Mouse (Mus musculus) CD4-positive helper T cell, adult 2 months (primary cell): ENCODE measurements around the gene Cxcl1.

Experiments
- DNase-seq: peaks from one replicate; pipeline ENCODE4 v3.0.0-alpha.2; 2012; ENCODE audit warnings: low read depth, missing footprints, low spot score

Cxcl1 gene

GRCm38 (mm10) chr5:90888661-90889060, 2.4 kb upstream of the Cxcl1 start:
- DNase-seq, result no peak

- DNase-seq, result no peak
Observed at GRCm38 (mm10) chr5:90891464-90891813, 398 bp downstream of the Cxcl1 start.

GRCm38 (mm10) chr5:90894231-90894630, 3.2 kb downstream of the Cxcl1 start:
- DNase-seq, result no peak

- DNase-seq, result no peak
Observed at GRCm38 (mm10) chr5:90897429-90897828, 6.4 kb downstream of the Cxcl1 start.

- DNase-seq, result no peak
Observed at GRCm38 (mm10) chr5:90899308-90899707, 8.3 kb downstream of the Cxcl1 start.

GRCm38 (mm10) chr5:90900147-90900546, 9.1 kb downstream of the Cxcl1 start:
- no peak for DNase-seq

GRCm38 (mm10) chr5:90900688-90901087, 9.6 kb downstream of the Cxcl1 start:
- no peak for DNase-seq

GRCm38 (mm10) chr5:90902380-90903260, 11.6 kb downstream of the Cxcl1 start:
- DNase-seq, result peak; percentile 14

- no peak for DNase-seq
Observed at GRCm38 (mm10) chr5:90903339-90904020, 12.4 kb downstream of the Cxcl1 start, which contains the start of gene Cxcl2. Gene Cxcl2, plus strand, starts transcription at chr5:90903871.

- peak; percentile 49 for DNase-seq
Observed at GRCm38 (mm10) chr5:90908983-90909382, 17.9 kb downstream of the Cxcl1 start.

GRCm38 (mm10) chr5:90919495-90919894, 28.5 kb downstream of the Cxcl1 start:
- DNase-seq, result no peak

GRCm38 (mm10) chr5:90922958-90923357, 31.9 kb downstream of the Cxcl1 start:
- no peak for DNase-seq

GRCm38 (mm10) chr5:90930546-90930945, 39.5 kb downstream of the Cxcl1 start:
- DNase-seq, result no peak

- DNase-seq, result peak; percentile 82
Observed at GRCm38 (mm10) chr5:90930971-90931851, 40.2 kb downstream of the Cxcl1 start, which contains the start of gene Mthfd2l. Gene Mthfd2l, plus strand, starts transcription at chr5:90931117.

- no peak for DNase-seq
Observed at GRCm38 (mm10) chr5:90931911-90932310, 40.9 kb downstream of the Cxcl1 start.

- no peak for DNase-seq
Observed at GRCm38 (mm10) chr5:90936706-90937105, 45.7 kb downstream of the Cxcl1 start.
